Mouse (Mus musculus) embryo, embryonic 9.5 days (tissue): ENCODE data around the gene Ugt1a9.
"Not testable (repeated sequence)": the region's sequence is repeated elsewhere in the genome, so short reads cannot be mapped to it uniquely, and the experiment has no call there.

Experiments
- DNase-seq: peaks from one replicate; pipeline ENCODE4 v3.0.0-alpha.2; 2017; ENCODE audit errors: extremely low spot score

Ugt1a9 gene

GRCm38 (mm10) chr1:88070495-88070894 lies at the start of gene Ugt1a9:
Gene Ugt1a9 (plus strand): TSS chr1:88070800.
- no peak for DNase-seq

DNA sequence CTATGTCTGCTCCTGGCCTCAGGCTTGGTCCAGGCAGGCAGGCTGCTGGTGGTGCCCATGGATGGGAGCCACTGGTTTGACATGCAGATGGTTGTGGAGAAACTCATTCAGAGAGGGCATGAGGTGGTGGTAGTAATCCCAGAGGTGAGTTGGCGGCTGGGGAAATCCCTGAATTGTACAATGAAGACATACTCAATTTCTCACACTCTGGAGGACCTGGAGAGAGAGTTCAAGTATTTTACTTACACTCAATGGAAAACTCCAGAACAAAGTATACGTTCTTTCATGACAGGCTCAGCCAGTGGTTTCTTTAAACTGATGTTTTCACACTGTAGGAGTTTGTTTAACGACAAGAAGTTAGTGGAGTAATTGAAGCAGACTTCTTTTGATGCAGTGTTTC lies 45.4 kb upstream of the Ugt1a9 start:
- DNase-seq = not testable (repeated sequence)

- DNase-seq = not testable (repeated sequence)
These were observed 27.6 kb upstream of the Ugt1a9 start for GRCm38 (mm10) chr1:88043044-88043443.

DNA sequence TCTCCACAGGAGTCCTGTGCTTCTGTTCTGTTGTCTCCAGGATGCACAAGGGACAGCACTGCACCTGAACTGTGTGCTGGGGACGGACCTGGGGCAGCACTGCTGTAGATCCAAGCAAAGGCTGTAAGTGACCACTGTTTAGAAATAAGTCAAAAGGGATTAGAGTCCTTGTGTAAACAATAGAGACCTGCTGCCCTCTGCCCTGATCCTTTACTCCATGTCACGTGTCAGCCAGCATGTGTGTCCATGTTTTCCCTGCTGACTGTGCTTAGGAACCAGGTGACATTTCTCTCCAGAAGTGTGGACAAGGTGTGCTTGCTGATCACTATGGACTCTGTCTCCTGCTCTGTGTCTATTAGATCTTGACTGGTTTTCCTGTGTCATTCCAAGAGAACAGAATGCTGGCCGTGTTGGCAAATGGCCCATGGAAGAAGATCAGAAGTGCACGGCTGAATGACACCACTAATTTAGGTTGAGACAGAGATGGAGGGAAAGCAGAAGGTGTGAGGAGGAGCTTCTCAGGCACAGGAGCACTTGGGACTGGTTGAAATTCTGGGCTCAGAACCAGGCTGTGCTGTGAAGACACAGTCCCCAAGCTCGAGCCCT lies 25.7 kb upstream of the Ugt1a9 start:
- DNase-seq = not testable (repeated sequence)

GRCm38 (mm10) chr1:88047408-88047807 lies 23.2 kb upstream of the Ugt1a9 start:
- not testable (repeated sequence) for DNase-seq

- no peak for DNase-seq
These were observed 15.5 kb upstream of the Ugt1a9 start, which contains the start of gene Ugt1a10 for GRCm38 (mm10) chr1:88055088-88055487. Gene Ugt1a10 (plus strand): TSS chr1:88055388.

GRCm38 (mm10) chr1:88066472-88067102 lies 4.0 kb upstream of the Ugt1a9 start:
- DNase-seq = not testable (repeated sequence)

- no peak for DNase-seq
These were observed 302 bp downstream of the Ugt1a9 start for GRCm38 (mm10) chr1:88070902-88071301.

DNA sequence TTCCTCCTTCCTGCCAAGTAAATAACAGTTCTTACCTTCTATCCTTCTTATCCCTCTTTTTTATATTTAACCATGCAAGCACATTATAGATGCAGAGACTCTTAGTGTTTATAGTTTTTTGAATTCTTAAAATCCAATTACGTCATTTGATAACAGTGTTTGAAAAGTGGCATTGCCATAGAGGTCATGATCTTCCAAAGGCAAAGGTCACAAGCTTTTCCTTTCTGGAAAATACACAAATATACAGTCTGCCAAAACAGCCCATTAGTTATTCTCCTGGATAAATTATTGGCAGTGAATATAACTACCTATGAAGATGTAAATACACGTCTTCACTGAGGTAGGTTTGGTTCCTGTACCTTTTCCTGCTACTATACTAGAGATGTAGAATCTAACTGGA lies 3.9 kb downstream of the Ugt1a9 start:
- DNase-seq = no peak

DNA sequence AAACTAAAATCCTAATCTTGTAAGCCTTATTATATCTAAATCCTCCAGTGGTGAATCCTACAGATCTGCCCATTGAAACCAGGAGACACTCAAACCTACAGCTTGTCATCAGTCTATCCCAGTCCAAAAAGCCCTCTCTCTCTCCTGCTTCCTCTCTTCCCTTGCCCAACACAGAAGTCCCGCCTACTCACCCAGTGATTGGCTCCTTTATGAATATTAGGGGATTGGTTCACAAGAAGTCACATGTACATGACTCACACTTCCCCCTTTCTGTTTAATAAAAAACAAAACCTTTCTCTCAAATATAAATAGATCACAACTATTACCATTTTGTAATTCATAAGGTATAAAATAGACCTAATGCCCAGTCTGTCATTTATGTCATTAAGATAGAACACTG lies 6.5 kb downstream of the Ugt1a9 start:
- DNase-seq = no peak

DNA sequence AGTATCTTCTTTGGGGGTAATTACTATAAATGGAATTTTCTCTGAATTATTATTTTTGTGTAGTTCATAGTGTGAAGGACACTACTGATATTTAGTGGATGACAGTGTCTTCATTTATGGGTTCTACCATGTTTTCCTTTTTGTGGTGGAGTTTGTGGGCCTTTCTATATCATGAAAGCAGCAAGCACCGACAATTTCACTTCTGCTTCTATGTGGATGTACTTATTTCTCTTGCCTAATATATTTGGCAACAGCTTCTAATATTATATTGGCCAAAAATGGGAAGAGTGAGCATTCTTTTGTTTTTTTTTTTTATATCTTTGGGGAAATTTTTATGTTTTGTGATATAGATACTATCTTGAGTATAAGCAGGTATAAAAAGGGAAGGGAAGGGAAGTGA lies 11.1 kb downstream of the Ugt1a9 start:
- DNase-seq = no peak

- no peak for DNase-seq
These were observed 15.5 kb downstream of the Ugt1a9 start for GRCm38 (mm10) chr1:88086125-88086524.

DNA sequence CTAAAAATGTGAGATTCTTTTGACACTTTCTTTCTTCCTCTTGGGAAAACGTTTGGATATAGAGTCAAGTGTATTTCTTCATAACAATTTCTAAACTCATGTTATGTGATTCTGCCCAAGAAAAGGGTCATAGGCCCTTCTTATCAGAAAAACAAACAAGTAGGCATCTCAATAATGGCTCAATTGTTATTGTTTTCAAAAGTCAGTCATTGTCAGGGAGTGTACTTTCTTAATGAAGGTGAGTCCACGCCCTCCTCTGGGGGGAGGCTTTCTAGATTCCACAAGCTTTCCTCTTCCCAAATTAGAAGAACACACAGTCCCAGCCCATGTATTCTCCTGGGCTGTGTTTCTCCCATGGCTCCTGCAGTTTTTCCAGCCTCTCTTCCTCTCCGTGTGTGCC lies 16.9 kb downstream of the Ugt1a9 start, which contains the start of gene Ugt1a8:
Gene Ugt1a8, plus strand, starts transcription at position 301 of the 400 bp plus-strand sequence.
- no peak for DNase-seq

DNA sequence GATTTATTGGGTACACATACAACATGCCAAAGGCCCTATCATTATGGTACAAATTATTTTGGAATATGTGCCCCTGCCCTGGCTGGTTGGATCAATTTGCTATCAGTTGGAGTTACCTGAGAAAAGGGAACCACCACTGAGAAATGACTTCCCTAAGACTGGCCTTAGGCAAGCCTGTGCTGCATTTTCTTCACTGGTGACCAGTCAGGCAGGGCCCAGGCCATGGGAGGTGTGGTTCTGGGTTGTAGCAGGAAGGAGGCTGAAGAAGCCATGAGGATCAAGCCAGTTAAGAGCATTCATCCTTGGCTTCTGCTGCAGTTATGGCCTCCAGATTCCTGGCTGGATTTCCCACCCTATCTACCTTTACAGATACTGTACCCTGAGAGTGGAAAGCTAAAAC lies 21.7 kb downstream of the Ugt1a9 start:
- no peak for DNase-seq

GRCm38 (mm10) chr1:88094270-88094676 lies 23.7 kb downstream of the Ugt1a9 start:
- DNase-seq = not testable (repeated sequence)

DNA sequence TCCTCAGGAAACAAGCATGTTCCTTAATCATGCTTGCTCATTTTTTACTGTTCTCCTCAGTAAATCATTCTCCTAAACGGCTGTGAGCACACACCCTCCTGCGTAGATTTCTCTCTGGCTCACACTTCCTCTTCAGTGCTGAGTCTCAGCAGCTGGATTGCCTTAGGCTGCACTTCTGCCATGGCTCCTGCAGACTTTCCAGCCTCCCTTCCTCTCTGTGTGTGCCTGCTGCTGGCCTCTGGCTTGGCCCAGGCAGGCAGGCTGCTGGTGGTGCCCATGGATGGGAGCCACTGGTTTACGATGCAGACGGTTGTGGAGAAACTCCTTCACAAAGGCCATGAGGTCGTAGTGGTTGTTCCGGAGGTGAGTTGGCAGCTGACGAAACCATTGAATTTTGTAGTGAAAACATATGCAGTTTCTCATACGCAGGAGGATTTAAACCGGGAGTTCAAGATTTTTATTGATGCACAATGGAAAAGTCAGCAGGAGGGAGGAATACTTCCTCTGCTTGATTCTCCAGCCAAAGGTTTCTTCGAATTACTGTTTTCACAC lies 24.4 kb downstream of the Ugt1a9 start, which contains the start of gene Ugt1a7c:
Gene Ugt1a7c, plus strand, starts transcription at position 122 of the 552 bp plus-strand sequence.
- no peak for DNase-seq

- DNase-seq = not testable (repeated sequence)
These were observed 27.9 kb downstream of the Ugt1a9 start for GRCm38 (mm10) chr1:88098546-88098945.

DNA sequence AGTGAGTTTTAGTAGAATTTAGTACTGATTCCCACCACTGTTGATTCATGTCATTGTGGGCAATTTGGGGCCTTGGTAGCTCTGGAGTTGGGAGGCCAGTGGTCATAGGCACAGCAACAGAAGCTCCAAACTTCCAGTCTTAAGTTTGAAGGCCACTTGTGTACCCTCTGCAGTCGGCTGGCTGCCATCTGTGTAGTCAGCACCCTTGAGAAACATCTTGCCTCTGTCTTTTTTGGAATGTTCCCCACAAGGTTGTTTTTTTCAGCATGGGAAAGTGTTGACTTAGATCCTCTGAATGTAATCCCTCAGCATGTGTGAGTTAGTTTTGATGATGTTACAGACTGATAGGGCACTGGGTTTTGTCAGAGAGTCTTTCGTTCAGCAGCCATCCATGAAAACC lies 29.1 kb downstream of the Ugt1a9 start:
- DNase-seq = not testable (repeated sequence)

DNA sequence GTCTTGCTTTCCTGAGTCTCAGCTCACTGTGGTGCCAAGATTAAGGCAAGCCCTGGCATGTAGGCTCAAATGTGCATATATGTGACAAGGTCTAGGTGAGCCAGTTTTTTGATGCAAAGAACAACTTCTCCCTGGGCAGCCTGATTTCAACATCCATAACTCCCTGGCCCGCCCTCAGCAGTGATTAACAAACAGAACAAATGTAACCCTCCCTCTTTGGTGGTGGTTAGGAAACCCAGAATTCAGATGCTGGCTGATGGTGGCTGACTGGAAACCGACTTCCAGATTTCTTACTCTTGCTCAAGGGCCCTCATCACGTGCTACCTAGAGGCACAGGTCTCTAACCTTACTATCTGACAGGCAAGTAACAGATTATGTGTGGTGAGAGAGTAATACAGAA lies 32.4 kb downstream of the Ugt1a9 start, which contains the start of gene Ugt1a6b:
Gene Ugt1a6b, plus strand, starts transcription at position 234 of the 400 bp plus-strand sequence.
- not testable (repeated sequence) for DNase-seq

- DNase-seq = not testable (repeated sequence)
These were observed 33.3 kb downstream of the Ugt1a9 start for GRCm38 (mm10) chr1:88103697-88104468.

DNA sequence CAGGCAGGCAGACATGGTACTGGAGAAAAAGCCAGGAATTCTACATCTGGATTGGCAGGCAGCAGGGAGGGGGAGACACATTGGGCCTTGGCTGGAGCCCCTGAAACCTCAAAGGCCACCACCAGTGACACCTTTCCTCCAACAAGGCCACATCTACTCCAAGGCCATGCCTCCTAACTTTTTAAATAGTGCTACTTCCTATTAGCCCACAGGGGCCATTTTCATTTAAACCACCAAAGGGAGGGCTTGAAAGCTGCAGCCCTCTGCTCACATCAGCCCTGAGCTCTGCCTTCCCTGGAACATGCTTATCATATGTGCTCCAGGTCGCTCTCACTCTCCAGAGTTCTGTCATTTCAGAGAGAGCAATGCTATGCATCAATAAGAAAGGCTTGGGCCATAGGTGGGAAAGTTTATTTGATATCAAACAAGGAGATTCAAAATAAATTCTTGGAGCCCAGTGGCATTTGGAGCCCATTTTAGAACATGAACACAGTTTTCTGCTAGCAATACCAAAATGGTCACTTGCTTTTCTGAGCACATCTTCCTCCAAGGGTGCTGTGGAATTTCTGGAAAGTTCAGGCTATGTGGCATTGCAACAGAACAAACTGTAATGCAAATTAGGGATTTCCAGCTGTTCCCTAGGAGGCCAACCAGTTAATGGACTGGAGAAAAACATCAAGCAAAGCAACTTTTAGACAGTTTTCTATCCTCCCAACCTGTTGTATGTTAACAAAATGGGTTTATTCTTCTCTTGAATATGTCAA lies 34.2 kb downstream of the Ugt1a9 start:
- DNase-seq = no peak
